Comparison of ENCODE assay signal across 8 mouse cellular contexts in the genomic region with DNA sequence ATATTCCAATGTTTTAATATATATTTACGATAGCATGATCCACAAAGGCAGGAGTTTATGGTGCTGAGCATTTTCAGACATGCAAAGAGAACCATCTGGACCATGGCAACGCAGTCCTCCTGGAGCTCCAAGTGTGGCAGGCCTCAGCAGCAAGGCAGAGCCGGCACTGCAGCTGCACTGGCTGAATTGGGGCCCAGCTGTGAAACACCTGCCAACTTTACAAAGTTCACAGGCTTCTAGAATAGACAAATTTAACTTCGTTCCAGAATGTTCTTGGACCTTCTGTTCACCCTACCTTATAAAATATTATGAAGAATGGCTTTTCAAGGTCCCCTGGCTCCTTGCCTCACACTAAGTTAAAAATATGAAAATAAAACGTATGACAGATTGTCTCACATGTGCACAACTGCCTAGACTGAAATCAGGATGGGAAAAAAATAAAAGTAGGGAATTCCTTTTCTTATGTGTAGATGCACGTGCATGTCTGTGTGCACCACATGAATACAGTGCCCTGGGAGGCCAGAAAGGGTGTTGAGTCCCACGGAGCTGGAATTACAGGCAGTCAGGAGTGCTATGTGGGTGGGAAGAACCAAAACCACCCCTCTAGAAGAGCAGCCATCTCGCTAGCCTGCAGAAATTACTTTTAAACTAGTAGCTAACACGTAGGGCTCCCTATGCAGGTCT.
DNase-seq lines count a peak whose midpoint lies in the region; TF ChIP-seq lines count a peak whose summit lies in the region.

No protein-coding gene starts in this region.

- H3K36me3 ChIP-seq in heart, embryonic 10.5 days: no peaks in the 10 kb centered on the region

- no peak overlapping the region for H3K4me3 ChIP-seq in heart, embryonic 10.5 days
- H3K4me3 ChIP-seq in gastrocnemius, adult 2 months: no peak overlapping the region

- no peak for TF ChIP-seq CTCF in gastrocnemius, adult 2 months (IDR thresholded peaks at IDR 0.05)

- DNase-seq in heart, adult 18-20 months: peak; percentile 13 to 41
- no peak for DNase-seq in heart, embryonic 10.5 days (ENCODE audit: low spot score)
- DNase-seq in lung, postnatal 14 days: peak; percentile 2
- DNase-seq in lung, postnatal 25 days (ENCODE audit: low spot score): no peak
- DNase-seq in gastrocnemius, adult 2 months: peak; percentile 52
- peak; percentile 12 for DNase-seq in mesoderm, embryonic 11.5 days (ENCODE audit: low read depth, low spot score)
- DNase-seq in urinary bladder, postnatal 25 days (ENCODE audit: low spot score): no peak
- no peak for DNase-seq in cerebellum, adult 11 months

- H3K9me3 ChIP-seq in heart, embryonic 10.5 days: no peaks in the 10 kb centered on the region

- intact Hi-C loops in gastrocnemius, adult 2 months (cut with DNase I): no loop called here

- no peaks in the 10 kb centered on the region for H3K4me1 ChIP-seq in heart, embryonic 10.5 days

- 73% methylated on average over 9 of the region's 9 CpGs for WGBS in heart, embryonic 10.5 days

- no peak overlapping the region for H3K27ac ChIP-seq in heart, embryonic 10.5 days
- no peak overlapping the region for H3K27ac ChIP-seq in gastrocnemius, adult 2 months

- H3K27me3 ChIP-seq in heart, embryonic 10.5 days (ENCODE audit: insufficient read depth, poor library complexity, severe bottlenecking): peaks cover 15% of the 10 kb centered on the region; the same call in 1 of the 2 replicates

Comparison
In these comparisons a context has a peak if more than half of its experiments do, and no peak if none do; other contexts are left out.
1. DNase-seq: peak in heart, adult 18-20 months (2 of 2), lung, postnatal 14 days (single experiment), gastrocnemius, adult 2 months (single experiment) and mesoderm, embryonic 11.5 days (single experiment); none in heart, embryonic 10.5 days (single experiment), lung, postnatal 25 days (single experiment), urinary bladder, postnatal 25 days (single experiment) and cerebellum, adult 11 months (single experiment).